Mouse (Mus musculus) brain, embryonic 14.5 days (tissue): ENCODE measurements around the gene Ly75.

Source experiments
- CTCF ChIP-seq: fragments of 200-500 bp; IDR thresholded peaks from 2 replicates; pipeline ENCODE4 v1.5.1; 2012; ENCODE audit warnings: inconsistent platforms, mild to moderate bottlenecking, moderate library complexity, borderline replicate concordance; ENCODE audit not compliant: insufficient read depth, insufficient read length; ENCODE audit errors: extremely low read depth
- POLR2A ChIP-seq: fragments of 200-500 bp; IDR thresholded peaks from 2 replicates; pipeline ENCODE4 v1.6.1; 2012; ENCODE audit warnings: mild to moderate bottlenecking, inconsistent platforms, borderline replicate concordance; ENCODE audit not compliant: poor library complexity, insufficient read depth, insufficient read length, severe bottlenecking; ENCODE audit errors: extremely low read depth

- TF ChIP-seq POLR2A = no peak
- no peak for TF ChIP-seq CTCF
These were observed 126.4 kb downstream of the Ly75 start for GRCm38 (mm10) chr2:60256751-60257150.
